Mouse (Mus musculus) heart, postnatal 0 days (tissue): Measurements from ENCODE around the gene Magi3. TPM values are rescaled to one million over a fixed set of nuclear protein-coding genes. Genes with fewer than 3 reads are reported as not detected.
A peak's percentile ranks its signal among the peaks of the same experiment; 100 is the strongest.

Experiments used
- ATAC-seq: fragments of 200-750 bp; cut with Nextera tagmentation; 2 replicates; pipeline ENCODE4 v1.8.0; 2017; ENCODE audit warnings: low read depth, moderate number of reproducible peaks, moderate library complexity; ENCODE audit not compliant: insufficient read depth
- DNase-seq: peaks from one replicate; pipeline ENCODE4 v3.0.0-alpha.2; 2016; ENCODE audit warnings: low spot score
- H3K27ac ChIP-seq: fragments of 300-500 bp; sonication (generic); 2 replicates; pipeline ENCODE4 v1.5.1; 2014; ENCODE audit warnings: low read depth, mild to moderate bottlenecking
- H3K27me3 ChIP-seq: fragments of 300-500 bp; sonication (generic); 2 replicates; pipeline ENCODE4 v1.6.1; 2014; ENCODE audit warnings: low read length, mixed read lengths; ENCODE audit not compliant: control insufficient read depth, insufficient read depth
- H3K36me3 ChIP-seq: fragments of 300-500 bp; sonication (generic); replicated peaks from 2 replicates; pipeline ENCODE4 v1.6.1; 2014; ENCODE audit warnings: low read length, mixed read lengths; ENCODE audit not compliant: control insufficient read depth, insufficient read depth
- H3K4me1 ChIP-seq: fragments of 300-500 bp; sonication (generic); 2 replicates; pipeline ENCODE4 v1.6.1; 2014; ENCODE audit warnings: antibody characterized with exemption; ENCODE audit not compliant: control insufficient read depth, insufficient read depth
- H3K4me2 ChIP-seq: fragments of 300-500 bp; sonication (generic); 2 replicates; pipeline ENCODE4 v1.6.1; 2014; ENCODE audit warnings: low read depth, mild to moderate bottlenecking, low read length, moderate library complexity
- H3K4me3 ChIP-seq: fragments of 300-500 bp; sonication (generic); 2 replicates; pipeline ENCODE4 v1.5.1; 2014; ENCODE audit warnings: low read depth, low read length
- H3K9ac ChIP-seq: fragments of 300-500 bp; sonication (generic); replicated peaks from 2 replicates; pipeline ENCODE4 v1.6.1; 2014; ENCODE audit warnings: low read depth, low read length, mixed read lengths
- H3K9me3 ChIP-seq: fragments of 300-500 bp; sonication (generic); replicated peaks from 2 replicates; pipeline ENCODE4 v1.6.1; 2016; ENCODE audit warnings: low read length; ENCODE audit not compliant: control insufficient read depth
- CTCF ChIP-seq: IDR thresholded peaks from 2 replicates; pipeline ENCODE4 v1.5.1; 2016; ENCODE audit warnings: antibody characterized with exemption, control low read depth, low read depth
- EP300 ChIP-seq: IDR thresholded peaks from 2 replicates; pipeline ENCODE4 v1.6.1; 2016; ENCODE audit warnings: antibody characterized with exemption, low read depth
- WGBS: fragments of 180-500 bp; shearing (Covaris S2); extraction: QIAGEN DNeasy Blood & Tissue Kit; methylation state at CpG from one replicate; pipeline ENCODE4 v1.1.7; 2014; 5-methylcytosine and 5-hydroxymethylcytosine counted together
- polyA plus RNA-seq: library from polyadenylated mRNA; unstranded; fragments of >200 nt; fragmentation: Nextera tagmentation; extraction: Ambion mirVana; gene quantifications from 2 replicates; pipeline ENCODE4 v1.2.1, GENCODE M21; 2015
- total RNA-seq: library from RNA; depleted of rRNA; stranded (reverse); fragments of >200 nt; gene quantifications from 2 replicates; pipeline ENCODE4 v1.2.3, GENCODE M21; 2014; ENCODE audit warnings: low replicate concordance

The Magi3 gene
- total and polyA plus RNA-seq, 2 experiments from 2014 or later = 5.5 to 34.0 TPM

GRCm38 (mm10) chr3:104009924-104010662 lies 210.1 kb downstream of the Magi3 start:
- no peaks in the 10 kb centered on the region for H3K27me3 ChIP-seq
- no peaks in the 10 kb centered on the region for H3K4me1 ChIP-seq
- WGBS = 87% methylated on average over 5 of the region's 5 CpGs
- H3K9ac ChIP-seq = no peak overlapping the region
- peaks cover 51% of the 10 kb centered on the region for H3K36me3 ChIP-seq
- no peak for TF ChIP-seq EP300
- peak; percentile 16; the same call in 1 of the 2 replicates for TF ChIP-seq CTCF
- ATAC-seq (no peak), DNase-seq (no peak)
- no peak overlapping the region for H3K4me2 ChIP-seq
- H3K9me3 ChIP-seq = no peaks in the 10 kb centered on the region
- H3K27ac ChIP-seq = no peak overlapping the region
- no peak overlapping the region for H3K4me3 ChIP-seq

GRCm38 (mm10) chr3:104007479-104007878 lies 212.7 kb downstream of the Magi3 start:
- Histone ChIP-seq H3K9ac (no peak overlapping the region), H3K9me3 (no peaks in the 10 kb centered on the region), H3K4me3 (no peak overlapping the region), H3K4me1 (no peaks in the 10 kb centered on the region), H3K27me3 (no peaks in the 10 kb centered on the region), H3K36me3 (peaks cover 51% of the 10 kb centered on the region), H3K27ac (no peak overlapping the region), H3K4me2 (no peak overlapping the region)
- TF ChIP-seq CTCF = peak; percentile 24; the same call in 1 of the 2 replicates
- TF ChIP-seq EP300 = no peak
- ATAC-seq (peak; percentile 79), DNase-seq (peak; percentile 32)
- WGBS = 42% methylated on average over 8 of the region's 8 CpGs

GRCm38 (mm10) chr3:104006896-104007466 lies 213.2 kb downstream of the Magi3 start:
- Histone ChIP-seq H3K27ac (no peak overlapping the region), H3K27me3 (no peaks in the 10 kb centered on the region), H3K4me3 (no peak overlapping the region), H3K4me1 (no peaks in the 10 kb centered on the region), H3K9me3 (no peaks in the 10 kb centered on the region), H3K4me2 (no peak overlapping the region), H3K9ac (no peak overlapping the region), H3K36me3 (peaks cover 46% of the 10 kb centered on the region)
- ATAC-seq (0 out of 2 replicates have a peak, but pooled peaks have one; percentile 25), DNase-seq (no peak)
- 84% methylated on average over 8 of the region's 8 CpGs for WGBS
- TF ChIP-seq CTCF (no peak), EP300 (no peak)

GRCm38 (mm10) chr3:103998724-103999123 lies 221.4 kb downstream of the Magi3 start:
- H3K27ac ChIP-seq = no peak overlapping the region
- 92% methylated on average over 4 of the region's 4 CpGs for WGBS
- H3K4me3 ChIP-seq = no peak overlapping the region
- ATAC-seq (no peak), DNase-seq (no peak)
- no peak overlapping the region for H3K9ac ChIP-seq
- TF ChIP-seq CTCF (no peak), EP300 (no peak)
- H3K4me2 ChIP-seq = no peak overlapping the region
- no peaks in the 10 kb centered on the region for H3K9me3 ChIP-seq
- H3K4me1 ChIP-seq = no peaks in the 10 kb centered on the region
- peaks cover 35% of the 10 kb centered on the region for H3K36me3 ChIP-seq
- no peaks in the 10 kb centered on the region for H3K27me3 ChIP-seq

GRCm38 (mm10) chr3:103991271-103991670 lies 228.9 kb downstream of the Magi3 start:
- 89% methylated on average over 3 of the region's 3 CpGs for whole genome bisulfite sequencing
- Histone ChIP-seq H3K4me3 (no peak overlapping the region), H3K9ac (no peak overlapping the region), H3K9me3 (no peaks in the 10 kb centered on the region), H3K4me1 (no peaks in the 10 kb centered on the region), H3K36me3 (peaks cover 44% of the 10 kb centered on the region), H3K27ac (no peak overlapping the region), H3K4me2 (no peak overlapping the region), H3K27me3 (no peaks in the 10 kb centered on the region)
- TF ChIP-seq CTCF = no peak
- no peak for TF ChIP-seq EP300
- DNase-seq (no peak), ATAC-seq (no peak)
